Mouse (Mus musculus) E14TG2a.4 (cell line): Measurements from ENCODE around the gene Megf6.

Source experiments
- CTCF ChIP-seq: conservative IDR thresholded peaks from 2 replicates; pipeline ENCODE4 v1.5.1; 2014; ENCODE audit warnings: low read length
- NANOG ChIP-seq: IDR thresholded peaks from 2 replicates; pipeline ENCODE4 v1.6.1; 2014; ENCODE audit warnings: borderline replicate concordance, low read length, mixed read lengths
- POU5F1 ChIP-seq: IDR thresholded peaks from 2 replicates; pipeline ENCODE4 v1.6.1; 2014; ENCODE audit warnings: low read length, borderline replicate concordance

- no peak for TF ChIP-seq CTCF
- no peak for TF ChIP-seq POU5F1
- no peak for TF ChIP-seq NANOG
These were observed 12.4 kb upstream of the Megf6 start for GRCm38 (mm10) chr4:154157970-154158662.
